Mouse (Mus musculus) kidney, adult 18-20 months (tissue): ENCODE results near the gene Ccdc155.

Source experiments
- DNase-seq: peaks from one replicate; pipeline ENCODE4 v3.0.0; 2021

Gene Ccdc155

DNA sequence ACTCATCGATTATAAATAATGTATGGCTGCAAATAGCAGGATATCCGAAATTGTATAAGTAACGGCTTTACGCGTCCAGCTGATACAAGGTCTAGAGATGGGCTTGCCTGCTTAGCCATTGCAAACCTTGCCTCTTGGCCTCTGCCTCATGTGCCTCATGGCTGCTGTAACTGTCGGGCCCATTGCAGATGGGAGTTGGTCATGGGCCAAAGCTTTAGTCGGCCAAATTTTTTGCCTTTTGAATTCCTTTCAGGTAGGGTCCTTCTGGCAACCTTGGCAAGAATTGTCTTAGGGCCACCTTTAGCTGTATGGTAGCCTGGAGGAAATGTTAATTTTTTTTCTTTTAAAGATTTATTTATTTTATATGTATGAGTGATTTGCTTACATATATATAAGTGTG is 20.1 kb upstream of the Ccdc155 start:
- DNase-seq, result no peak

DNA sequence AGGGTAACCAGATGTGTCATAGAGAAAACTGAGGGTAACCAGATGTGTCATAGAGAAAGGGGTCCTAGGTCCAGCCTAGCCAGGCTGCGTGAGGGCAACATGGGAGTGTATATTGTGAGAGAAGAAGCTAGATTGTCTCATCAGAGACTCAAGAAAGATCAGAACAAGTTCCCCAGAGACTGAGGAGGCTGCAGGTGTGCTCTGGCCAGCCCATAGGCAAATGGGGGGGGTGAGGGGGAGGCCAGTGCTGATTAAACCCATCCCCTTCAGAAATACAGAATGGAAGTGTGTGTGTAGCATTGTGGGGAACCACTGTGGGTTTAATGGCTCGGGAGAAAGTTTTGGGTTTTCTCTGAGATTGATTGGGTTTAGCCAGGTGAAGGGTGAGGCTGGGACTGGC is 17.0 kb upstream of the Ccdc155 start:
- DNase-seq, result no peak

- DNase-seq, result peak; percentile 55
Measured at GRCm38 (mm10) chr7:45216442-45217183, 11.9 kb upstream of the Ccdc155 start.

DNA sequence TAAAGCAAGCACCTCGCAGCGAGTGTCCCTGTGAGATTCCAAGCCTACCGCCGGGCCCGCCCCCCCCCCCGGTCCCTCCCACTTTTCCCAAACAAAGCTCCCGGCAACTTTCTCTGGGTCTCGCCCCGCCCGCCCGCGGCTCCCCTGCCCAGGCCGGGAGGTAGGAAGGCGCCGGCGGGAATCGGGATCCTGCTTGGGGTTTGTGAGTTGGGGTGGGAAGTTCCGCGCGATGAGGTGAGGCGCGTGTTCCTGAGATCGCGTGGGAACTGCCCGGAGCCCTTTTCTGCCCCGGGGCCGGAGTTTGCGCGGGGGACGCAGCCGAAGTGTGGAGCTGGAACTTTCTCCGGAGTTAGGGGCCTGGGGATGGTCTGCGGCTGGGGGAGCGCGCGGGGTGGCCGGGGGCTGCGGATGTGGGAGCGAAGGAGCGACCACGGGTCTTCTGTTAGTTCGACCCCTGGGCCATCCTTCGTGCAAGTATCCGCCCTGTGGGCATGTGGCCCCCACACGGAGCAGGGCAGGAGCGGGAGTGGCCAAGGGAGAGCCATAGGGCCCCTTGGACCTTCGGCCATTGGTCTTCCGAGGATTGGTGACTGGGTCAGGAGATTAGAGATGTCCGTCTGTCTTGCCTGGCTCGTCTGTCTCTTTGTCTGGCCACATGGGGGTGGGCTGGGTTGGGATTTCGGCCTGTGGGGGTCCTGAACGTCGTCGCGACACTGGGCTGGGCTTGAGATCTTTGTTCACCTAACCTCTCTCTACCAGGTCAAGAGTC is 11.2 kb upstream of the Ccdc155 start, which contains the start of gene Tead2:
Tead2 (plus strand) TSS at position 81 of the 769 bp plus-strand sequence.
- peak; percentile 46 for DNase-seq

DNA sequence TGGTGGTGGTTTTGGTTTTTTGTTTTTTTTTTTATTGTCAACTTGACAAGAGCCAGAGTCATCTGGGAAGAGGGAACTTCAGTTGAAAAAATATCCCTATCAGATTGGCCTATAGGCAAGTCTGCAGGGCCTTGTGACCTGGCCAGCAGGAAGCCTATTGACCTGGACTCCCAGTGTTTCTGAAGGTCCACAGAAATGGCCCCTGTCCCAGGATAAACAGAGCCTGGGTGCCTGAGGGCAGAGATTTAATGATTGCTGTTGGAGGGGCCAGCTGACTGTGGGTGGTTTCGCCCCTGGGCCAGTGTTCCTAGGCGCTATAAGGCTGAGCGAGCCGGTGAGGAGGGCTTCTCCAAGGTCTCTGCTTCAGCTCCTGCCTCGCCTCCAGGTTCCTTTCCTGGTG is 9.0 kb upstream of the Ccdc155 start:
- no peak for DNase-seq

DNA sequence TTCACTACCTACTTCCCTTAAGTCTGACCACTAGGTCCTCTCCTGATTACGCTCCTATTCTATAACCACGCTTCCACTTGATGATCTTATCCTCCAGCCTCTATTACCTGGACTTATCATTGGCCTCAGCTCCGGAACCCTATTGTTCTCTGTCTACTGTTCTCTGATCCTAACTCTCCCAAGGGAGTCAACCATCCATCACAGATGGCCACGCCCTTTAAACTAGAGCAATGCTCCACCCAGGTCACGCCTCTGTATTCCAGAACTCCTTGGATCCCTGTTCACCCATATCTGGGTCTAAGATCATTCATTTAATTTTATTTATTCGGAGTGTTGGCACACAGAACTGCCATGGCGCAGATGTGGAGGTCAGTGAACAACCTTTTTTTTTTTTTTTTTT is 7.7 kb upstream of the Ccdc155 start:
- no peak for DNase-seq

GRCm38 (mm10) chr7:45211851-45212251 is 7.2 kb upstream of the Ccdc155 start, which contains the start of gene Dkkl1:
Dkkl1 (minus strand) TSS chr7:45212147.
- DNase-seq, result no peak

DNA sequence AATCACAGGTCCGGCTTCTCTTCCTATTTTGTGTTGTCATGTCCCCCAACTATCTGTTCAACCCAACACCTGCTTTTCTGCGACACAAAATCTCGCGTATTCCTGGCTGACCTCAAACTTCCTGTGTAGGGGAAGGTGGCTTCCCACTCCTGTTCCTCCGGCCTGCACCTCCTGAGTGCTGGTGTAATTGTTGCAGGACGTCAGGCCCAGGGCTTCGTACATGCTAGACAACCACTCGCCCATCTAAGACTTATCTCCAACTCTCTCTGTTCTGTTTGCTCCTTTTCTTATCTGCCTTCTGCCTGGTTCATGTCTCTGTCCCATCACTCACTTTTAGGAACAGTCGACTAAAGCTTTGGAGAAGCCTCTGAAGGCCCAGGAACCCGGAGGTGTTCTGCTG is 6.4 kb upstream of the Ccdc155 start:
- no peak for DNase-seq

GRCm38 (mm10) chr7:45208260-45208659 is 3.6 kb upstream of the Ccdc155 start:
- no peak for DNase-seq

GRCm38 (mm10) chr7:45202654-45203053 is 2.0 kb downstream of the Ccdc155 start:
- DNase-seq, result no peak

- DNase-seq, result no peak
Measured at GRCm38 (mm10) chr7:45198961-45199360, 5.7 kb downstream of the Ccdc155 start.

DNA sequence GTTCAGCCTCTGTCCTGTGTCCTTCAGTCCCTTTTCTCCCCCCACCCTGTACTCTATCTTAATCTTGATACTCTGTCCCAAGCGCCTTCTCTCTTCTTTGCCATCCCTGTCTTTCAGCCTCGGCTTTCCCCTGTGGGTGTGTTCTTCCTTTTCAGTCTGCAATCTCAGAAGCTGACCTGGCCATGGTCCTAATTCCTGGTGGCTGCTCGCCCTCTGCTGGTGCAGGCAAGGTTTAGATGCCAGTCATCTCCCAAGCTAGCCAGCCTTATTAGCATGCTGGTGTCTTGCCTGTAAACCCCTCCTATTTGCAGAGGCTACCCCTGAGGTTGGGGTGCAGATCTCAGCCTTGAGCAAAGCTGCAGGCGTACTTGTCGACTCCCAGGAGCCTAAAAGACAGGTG is 6.3 kb downstream of the Ccdc155 start:
- DNase-seq, result peak; percentile 76

- DNase-seq, result no peak
Measured at GRCm38 (mm10) chr7:45196994-45197393, 7.7 kb downstream of the Ccdc155 start.

- DNase-seq, result no peak
Measured at GRCm38 (mm10) chr7:45196176-45196535, 8.5 kb downstream of the Ccdc155 start.

DNA sequence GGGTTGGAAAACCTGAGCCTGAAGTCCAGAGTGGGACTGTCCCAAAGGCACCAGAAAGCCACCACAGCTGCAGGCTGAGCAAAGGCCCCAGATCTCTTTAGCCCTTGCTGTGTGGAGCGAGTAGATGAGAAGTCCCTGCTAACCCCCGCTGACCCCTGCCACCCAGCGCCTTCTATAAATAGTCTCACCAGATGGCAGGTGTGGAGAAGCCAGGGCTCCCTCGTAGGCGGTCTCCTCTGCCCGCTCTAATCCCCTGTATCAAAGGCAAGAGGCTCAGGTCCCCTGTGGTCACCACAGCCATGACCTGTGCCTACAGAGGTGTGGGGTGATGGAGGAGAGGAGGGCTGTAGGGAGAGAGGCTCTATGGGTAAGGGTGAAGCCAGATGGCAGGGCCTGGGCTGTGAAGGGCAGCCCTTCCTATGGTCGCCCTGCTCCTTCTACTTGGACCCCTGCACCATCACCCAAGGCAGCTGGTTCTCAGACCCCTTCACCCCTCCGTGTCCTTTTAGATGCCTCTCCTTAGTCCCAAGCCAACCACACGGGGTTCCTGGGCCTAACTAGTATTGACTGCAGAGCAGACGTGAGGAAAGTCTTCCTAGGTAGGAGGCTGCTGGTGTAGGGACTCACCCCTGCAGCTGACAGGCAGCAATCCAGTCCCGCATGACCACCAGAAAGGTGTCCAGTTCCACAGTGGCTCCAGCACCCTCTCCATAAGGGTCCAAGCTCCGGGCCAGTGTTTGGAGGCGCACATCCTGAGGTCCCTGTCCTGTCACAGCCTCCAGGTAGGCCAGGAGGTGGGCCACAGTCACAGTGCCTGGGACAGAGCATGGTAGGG is 9.1 kb downstream of the Ccdc155 start:
- no peak for DNase-seq

- DNase-seq, result no peak
Measured at GRCm38 (mm10) chr7:45193871-45194785, 10.6 kb downstream of the Ccdc155 start.

- no peak for DNase-seq
Measured at GRCm38 (mm10) chr7:45193406-45193805, 11.3 kb downstream of the Ccdc155 start.

GRCm38 (mm10) chr7:45192585-45193310 is 11.9 kb downstream of the Ccdc155 start:
- no peak for DNase-seq

- no peak for DNase-seq
Measured at GRCm38 (mm10) chr7:45191803-45192363, 12.8 kb downstream of the Ccdc155 start.

- no peak for DNase-seq
Measured at GRCm38 (mm10) chr7:45191161-45191560, 13.5 kb downstream of the Ccdc155 start.

GRCm38 (mm10) chr7:45190186-45190585 is 14.5 kb downstream of the Ccdc155 start:
- no peak for DNase-seq
